Mouse (Mus musculus) liver, postnatal 0 days (tissue): ENCODE data around the gene Misp.

Source experiments
- CTCF ChIP-seq: sonication (generic); IDR thresholded peaks from 2 replicates; pipeline ENCODE4 v1.5.1; 2016; ENCODE audit warnings: antibody characterized with exemption, low read depth
- EP300 ChIP-seq: IDR thresholded peaks from 2 replicates; pipeline ENCODE4 v1.6.1; 2016; ENCODE audit warnings: antibody characterized with exemption, low read depth, mild to moderate bottlenecking

GRCm38 (mm10) chr10:79862049-79862788, 41.4 kb downstream of the Misp start:
- no peak for TF ChIP-seq CTCF
- TF ChIP-seq EP300: no peak
